Mouse (Mus musculus) ES-E14 (cell line): ENCODE measurements at regions not wholly inside any gene's neighbourhood (a gene's known extent, or its start where the extent isn't known, plus 50 kb on each side); places are given as distances from the start of the nearest gene placed in this dataset.

ENCODE experiments used
- DNase-seq: peaks from one replicate; pipeline ENCODE4 v3.0.0-alpha.2; 2013; ENCODE audit warnings: low read depth, low spot score
- H3K27ac ChIP-seq: 2 replicates; pipeline ENCODE4 v1.5.1; 2012; ENCODE audit warnings: low read depth, mild to moderate bottlenecking, low read length, moderate library complexity, mixed read lengths; ENCODE audit not compliant: poor library complexity, insufficient read depth, severe bottlenecking
- H3K36me3 ChIP-seq: 2 replicates; pipeline ENCODE4 v1.6.1; 2012; ENCODE audit warnings: mild to moderate bottlenecking, low read length, moderate library complexity, mixed read lengths; ENCODE audit not compliant: control insufficient read depth, poor library complexity, insufficient read depth, severe bottlenecking
- H3K4me1 ChIP-seq, 2 experiments: fragments of 150-350 bp in 1 of 2; sonication (generic) in 1 of 2; 2 replicates each; pipeline ENCODE4 v1.6.1; 2012; ENCODE audit warnings: low read length in 2 of 2, mild to moderate bottlenecking in 1 of 2, mixed read lengths in 1 of 2; ENCODE audit not compliant: control insufficient read depth in 2 of 2, insufficient read depth in 2 of 2, poor library complexity in 1 of 2
- H3K4me3 ChIP-seq, 2 experiments: fragments of 150-350 bp in 1 of 2; sonication (generic) in 1 of 2; 2 replicates each; pipeline ENCODE4 v1.5.1; 2012; ENCODE audit warnings: low read length in 2 of 2, low read depth in 1 of 2, mild to moderate bottlenecking in 1 of 2, mixed read lengths in 1 of 2; ENCODE audit not compliant: insufficient read depth in 1 of 2, poor library complexity in 1 of 2, severe bottlenecking in 1 of 2
- H3K9ac ChIP-seq: 2 replicates; pipeline ENCODE4 v1.6.1; 2012; ENCODE audit warnings: low read depth, mild to moderate bottlenecking, low read length, mixed read lengths; ENCODE audit not compliant: poor library complexity, insufficient read depth, severe bottlenecking
- H3K9me3 ChIP-seq: fragments of 150-350 bp; sonication (generic); 2 replicates; pipeline ENCODE4 v1.6.1; 2012; ENCODE audit warnings: low read depth, mild to moderate bottlenecking, low read length; ENCODE audit not compliant: control insufficient read depth, insufficient read depth
- CHD2 ChIP-seq: IDR thresholded peaks from 2 replicates; pipeline ENCODE4 v1.6.1; 2014; ENCODE audit warnings: mild to moderate bottlenecking, low read depth, low read length, inconsistent platforms
- HCFC1 ChIP-seq: IDR thresholded peaks from 2 replicates; pipeline ENCODE4 v1.6.1; 2012; ENCODE audit warnings: low read length, inconsistent platforms, borderline replicate concordance; ENCODE audit not compliant: insufficient read depth
- MAFK ChIP-seq: IDR thresholded peaks from 2 replicates; pipeline ENCODE4 v1.6.1; 2014; ENCODE audit warnings: mild to moderate bottlenecking, low read depth, low read length, inconsistent platforms; ENCODE audit not compliant: insufficient read depth
- ZC3H11A ChIP-seq: IDR thresholded peaks from 2 replicates; pipeline ENCODE4 v1.6.1; 2012; ENCODE audit warnings: low read depth, mild to moderate bottlenecking, inconsistent platforms, low read length, borderline replicate concordance
- ZNF384 ChIP-seq: IDR thresholded peaks from 2 replicates; pipeline ENCODE4 v1.6.1; 2012; ENCODE audit warnings: low read depth, low read length, inconsistent platforms
- in situ Hi-C, 2 experiments: fragments of 600-800 bp; cut with MboI; formaldehyde crosslinking; loops; one replicate each; pipeline ENCODE4 v1.15.1; 2025; ENCODE audit warnings: low sequenced_read_pairs in 2 of 2, inconsistent platforms in 1 of 2; ENCODE audit not compliant: unreplicated experiment in 2 of 2

DNA sequence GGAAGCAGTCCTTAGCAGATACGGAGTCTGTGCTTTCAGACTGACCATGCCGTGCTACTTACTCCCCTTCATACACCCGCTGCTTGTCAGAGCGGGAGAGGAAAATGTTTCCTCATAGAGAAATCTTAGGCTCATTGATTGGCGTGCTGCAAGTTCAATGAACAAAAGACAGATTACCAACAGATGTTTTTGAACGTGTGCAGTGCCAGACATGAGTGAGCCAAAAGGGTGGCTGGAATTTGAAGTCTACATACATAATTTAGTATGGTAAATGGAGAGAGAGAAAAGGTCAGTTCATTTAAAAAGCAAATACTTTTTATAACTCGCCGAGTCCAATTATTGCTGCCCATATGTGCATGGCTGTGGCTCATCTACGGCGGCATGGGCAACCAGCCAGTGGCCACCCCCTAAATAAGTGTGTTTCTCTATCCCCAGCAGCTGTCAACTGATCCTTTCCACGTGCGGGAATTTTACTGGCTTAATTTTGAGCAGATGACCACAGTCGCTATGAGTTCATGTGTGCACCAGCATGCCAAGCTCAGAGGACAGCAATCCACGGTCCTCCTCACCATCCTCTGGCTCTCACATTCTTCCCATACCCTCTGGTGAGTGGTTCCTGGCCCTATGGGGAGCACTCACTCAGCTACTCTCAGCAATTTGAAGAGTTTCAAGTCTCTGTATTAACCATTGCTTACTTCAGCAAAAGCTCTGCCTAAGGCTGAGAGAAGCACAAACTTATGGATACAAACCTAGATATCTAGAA is 80.3 kb downstream of the Npy1r start:
- no peak for DNase-seq
- Histone ChIP-seq H3K27ac (no peak overlapping the region), H3K4me3 (no peak overlapping the region), H3K9me3 (no peaks in the 10 kb centered on the region), H3K9ac (no peak overlapping the region), H3K36me3 (no peaks in the 10 kb centered on the region), H3K4me1 (no peaks in the 10 kb centered on the region)
- no peak for TF ChIP-seq CHD2
- no peak for TF ChIP-seq ZC3H11A
- no peak for TF ChIP-seq HCFC1
- no peak for TF ChIP-seq ZNF384
- TF ChIP-seq MAFK: no peak
- in situ Hi-C loops: no loop called here

DNA sequence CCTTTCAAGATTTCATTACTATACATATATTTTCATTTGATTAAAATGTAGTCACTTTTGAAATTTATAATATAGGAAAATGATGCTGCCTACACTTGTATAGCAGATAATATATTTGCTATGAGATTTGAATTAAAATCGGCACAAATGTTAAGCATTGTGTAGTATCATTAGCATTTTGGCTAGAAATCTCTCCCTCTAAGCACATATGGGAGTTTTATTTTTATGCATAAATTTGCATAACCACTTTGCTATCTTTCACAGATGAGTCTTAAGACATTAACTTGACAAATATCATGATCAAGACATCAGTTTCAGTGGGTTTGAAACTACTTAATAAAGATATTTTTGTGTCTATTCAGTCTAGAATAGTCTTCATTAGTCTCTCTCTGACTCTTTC is 80.4 kb upstream of the Naf1 start:
- Histone ChIP-seq H3K36me3 (no peaks in the 10 kb centered on the region), H3K27ac (no peak overlapping the region), H3K9me3 (no peaks in the 10 kb centered on the region), H3K4me1 (no peaks in the 10 kb centered on the region; a peak in 1 of 4 replicates), H3K4me3 (no peak overlapping the region), H3K9ac (no peak overlapping the region)
- no peak for TF ChIP-seq HCFC1
- no peak for TF ChIP-seq CHD2
- TF ChIP-seq ZC3H11A: no peak
- TF ChIP-seq MAFK: no peak
- TF ChIP-seq ZNF384: no peak
- in situ Hi-C loops: no loop called here
- no peak for DNase-seq

- in situ Hi-C loops: no loop called here
- Histone ChIP-seq H3K9me3 (no peaks in the 10 kb centered on the region), H3K9ac (no peak overlapping the region), H3K4me3 (no peak overlapping the region), H3K36me3 (no peaks in the 10 kb centered on the region), H3K27ac (no peak overlapping the region), H3K4me1 (no peaks in the 10 kb centered on the region; a peak in 1 of 4 replicates)
- peak; percentile 60 for DNase-seq
- TF ChIP-seq CHD2: no peak
- TF ChIP-seq MAFK: no peak
- TF ChIP-seq ZC3H11A: no peak
- no peak for TF ChIP-seq ZNF384
- no peak for TF ChIP-seq HCFC1
These were observed 77.4 kb upstream of the Naf1 start for GRCm38 (mm10) chr8:66782656-66783055.

GRCm38 (mm10) chr8:66785996-66786395 is 74.0 kb upstream of the Naf1 start:
- Histone ChIP-seq H3K4me3 (no peak overlapping the region), H3K4me1 (no peaks in the 10 kb centered on the region; a peak in 1 of 4 replicates), H3K27ac (no peak overlapping the region), H3K36me3 (no peaks in the 10 kb centered on the region), H3K9me3 (no peaks in the 10 kb centered on the region), H3K9ac (no peak overlapping the region)
- TF ChIP-seq HCFC1 (no peak), MAFK (no peak), ZC3H11A (no peak), CHD2 (no peak), ZNF384 (no peak)
- DNase-seq: no peak
- in situ Hi-C loops: no loop called here
